Mouse (Mus musculus) intestine, embryonic 14.5 days (tissue): ENCODE measurements around the gene Gpr55. TPM values are rescaled to one million over a fixed set of nuclear protein-coding genes. Genes with fewer than 3 reads are reported as not detected.

Source experiments
- ATAC-seq: fragments of 200-750 bp; cut with Nextera tagmentation; replicated peaks from 2 replicates; pipeline ENCODE4 v1.8.0; 2017; ENCODE audit warnings: low read depth, moderate number of reproducible peaks, moderate TSS enrichment, moderate library complexity; ENCODE audit not compliant: low FRiP score, low TSS enrichment
- DNase-seq: peaks from one replicate; pipeline ENCODE4 v3.0.0-alpha.2; 2018; ENCODE audit warnings: low spot score
- H3K27ac ChIP-seq: fragments of 300-500 bp; sonication (generic); 2 replicates; pipeline ENCODE4 v1.5.1; 2014; ENCODE audit warnings: low read depth, mild to moderate bottlenecking, control low read depth
- H3K27me3 ChIP-seq: fragments of 300-500 bp; sonication (generic); replicated peaks from 2 replicates; pipeline ENCODE4 v1.6.1; 2014; ENCODE audit warnings: low read length, control low read depth; ENCODE audit not compliant: control insufficient read depth, insufficient read depth
- H3K36me3 ChIP-seq: fragments of 300-500 bp; sonication (generic); 2 replicates; pipeline ENCODE4 v1.6.1; 2014; ENCODE audit warnings: low read length, control low read depth; ENCODE audit not compliant: control insufficient read depth, insufficient read depth
- H3K4me1 ChIP-seq: fragments of 300-500 bp; sonication (generic); replicated peaks from 2 replicates; pipeline ENCODE4 v1.6.1; 2014; ENCODE audit warnings: low read length, control low read depth, mixed read lengths; ENCODE audit not compliant: control insufficient read depth, insufficient read depth
- H3K4me2 ChIP-seq: fragments of 300-500 bp; sonication (generic); 2 replicates; pipeline ENCODE4 v1.6.1; 2014; ENCODE audit warnings: low read length
- H3K4me3 ChIP-seq: fragments of 300-500 bp; sonication (generic); 2 replicates; pipeline ENCODE4 v1.5.1; 2014; ENCODE audit warnings: low read depth, low read length, control low read depth, mixed read lengths
- H3K9ac ChIP-seq: fragments of 300-500 bp; sonication (generic); 2 replicates; pipeline ENCODE4 v1.6.1; 2014; ENCODE audit warnings: mild to moderate bottlenecking, low read length
- H3K9me3 ChIP-seq: fragments of 300-500 bp; sonication (generic); 2 replicates; pipeline ENCODE4 v1.6.1; 2016; ENCODE audit warnings: low read length, control low read depth; ENCODE audit not compliant: control insufficient read depth
- WGBS: fragments of 180-500 bp; shearing (Covaris S2); extraction: QIAGEN DNeasy Blood & Tissue Kit; methylation state at CpG from one replicate; pipeline ENCODE4 v1.1.7; 2014; 5-methylcytosine and 5-hydroxymethylcytosine counted together
- polyA plus RNA-seq: library from polyadenylated mRNA; unstranded; fragments of >200 nt; fragmentation: Nextera tagmentation; extraction: Ambion mirVana; gene quantifications from 2 replicates; pipeline ENCODE4 v1.2.1, GENCODE M21; 2014

Gpr55 gene
- polyA plus RNA-seq, 1 experiment from 2014 or later: not detected

- H3K36me3 ChIP-seq: peaks cover 16% of the 10 kb centered on the region
- no peak overlapping the region for H3K27ac ChIP-seq
- no peak overlapping the region for H3K4me2 ChIP-seq
- DNase-seq: no peak
- no peak overlapping the region for H3K9ac ChIP-seq
- no peaks in the 10 kb centered on the region for H3K9me3 ChIP-seq
- H3K4me1 ChIP-seq: peaks cover 57% of the 10 kb centered on the region
- no peak for ATAC-seq
- no peaks in the 10 kb centered on the region for H3K27me3 ChIP-seq
- no peak overlapping the region for H3K4me3 ChIP-seq
Measured at GRCm38 (mm10) chr1:85899388-85899761, 61.4 kb downstream of the Gpr55 start.

GRCm38 (mm10) chr1:85898761-85899387 is 61.9 kb downstream of the Gpr55 start:
- H3K27ac ChIP-seq: peak overlapping the region; percentile 55; the same call in 1 of the 2 replicates
- 0 out of 2 replicates have a peak overlapping the region, but pooled peaks have one; percentile 1 for H3K4me2 ChIP-seq
- H3K27me3 ChIP-seq: no peaks in the 10 kb centered on the region
- WGBS: 49% methylated on average over 12 of the region's 12 CpGs
- H3K4me1 ChIP-seq: peaks cover 57% of the 10 kb centered on the region
- H3K4me3 ChIP-seq: no peak overlapping the region
- DNase-seq (no peak), ATAC-seq (no peak)
- H3K36me3 ChIP-seq: peaks cover 11% of the 10 kb centered on the region
- H3K9ac ChIP-seq: no peak overlapping the region
- H3K9me3 ChIP-seq: no peaks in the 10 kb centered on the region

GRCm38 (mm10) chr1:85897901-85898760 is 62.7 kb downstream of the Gpr55 start:
- Histone ChIP-seq H3K27me3 (no peaks in the 10 kb centered on the region), H3K27ac (peak overlapping the region; percentile 55; the same call in 1 of the 2 replicates), H3K4me1 (peaks cover 57% of the 10 kb centered on the region), H3K36me3 (peaks cover 3% of the 10 kb centered on the region), H3K9me3 (no peaks in the 10 kb centered on the region), H3K4me2 (peak overlapping the region; percentile 7; the same call in 1 of the 2 replicates), H3K4me3 (no peak overlapping the region), H3K9ac (no peak overlapping the region)
- DNase-seq (no peak), ATAC-seq (no peak)
- WGBS: 20% methylated on average over 8 of the region's 8 CpGs

- H3K4me3 ChIP-seq: no peak overlapping the region
- peak overlapping the region; percentile 9; the same call in 1 of the 2 replicates for H3K4me2 ChIP-seq
- no peak for DNase-seq
- 64% methylated on average over 12 of the region's 12 CpGs for WGBS
- no peak overlapping the region for H3K9ac ChIP-seq
- H3K27ac ChIP-seq: 0 out of 2 replicates have a peak overlapping the region, but pooled peaks have one; percentile 33
- H3K27me3 ChIP-seq: no peaks in the 10 kb centered on the region
- H3K36me3 ChIP-seq: no peaks in the 10 kb centered on the region
- H3K4me1 ChIP-seq: peaks cover 53% of the 10 kb centered on the region
- no peak for ATAC-seq
- H3K9me3 ChIP-seq: no peaks in the 10 kb centered on the region
Measured at GRCm38 (mm10) chr1:85896781-85897700, 63.8 kb downstream of the Gpr55 start.

GRCm38 (mm10) chr1:85896110-85896509 is 64.7 kb downstream of the Gpr55 start:
- Histone ChIP-seq H3K27me3 (no peaks in the 10 kb centered on the region), H3K9ac (peak overlapping the region; percentile 74; the same call in 1 of the 2 replicates), H3K36me3 (no peaks in the 10 kb centered on the region), H3K9me3 (no peaks in the 10 kb centered on the region), H3K4me3 (no peak overlapping the region; the same call in 1 of the 2 replicates), H3K4me2 (peak overlapping the region; percentile 87), H3K27ac (no peak overlapping the region), H3K4me1 (peaks cover 44% of the 10 kb centered on the region)
- ATAC-seq (no peak), DNase-seq (no peak)
- 82% methylated on average over 5 of the region's 5 CpGs for WGBS

- Histone ChIP-seq H3K4me2 (peak overlapping the region; percentile 87), H3K4me1 (peaks cover 38% of the 10 kb centered on the region), H3K27me3 (no peaks in the 10 kb centered on the region), H3K4me3 (peak overlapping the region; percentile 83), H3K9me3 (no peaks in the 10 kb centered on the region), H3K36me3 (no peaks in the 10 kb centered on the region), H3K9ac (peak overlapping the region; percentile 74), H3K27ac (peak overlapping the region; percentile 83; the same call in 1 of the 2 replicates)
- WGBS: 9% methylated on average over 15 of the region's 15 CpGs
- DNase-seq: peak; percentile 76
- peak; percentile 73 for ATAC-seq
Measured at GRCm38 (mm10) chr1:85895391-85895837, 65.4 kb downstream of the Gpr55 start.

- no peaks in the 10 kb centered on the region for H3K27me3 ChIP-seq
- peak overlapping the region; percentile 83 for H3K27ac ChIP-seq
- peak overlapping the region; percentile 83 for H3K4me3 ChIP-seq
- DNase-seq (peak; percentile 87), ATAC-seq (peak; percentile 42)
- H3K9me3 ChIP-seq: no peaks in the 10 kb centered on the region
- peaks cover 36% of the 10 kb centered on the region for H3K4me1 ChIP-seq
- H3K9ac ChIP-seq: peak overlapping the region; percentile 74
- peak overlapping the region; percentile 87 for H3K4me2 ChIP-seq
- 2% methylated on average over 30 of the region's 30 CpGs for WGBS
- no peaks in the 10 kb centered on the region for H3K36me3 ChIP-seq
Measured at GRCm38 (mm10) chr1:85894748-85895360, 66.0 kb downstream of the Gpr55 start.
